Mouse (Mus musculus): ENCODE results near the gene Khk. TPM values are rescaled to one million over a fixed set of nuclear protein-coding genes. Genes with fewer than 3 reads are reported as not detected.

Khk gene
- polyA plus RNA-seq, 1 experiment from 2014 or later, result 9.2 TPM

DNA sequence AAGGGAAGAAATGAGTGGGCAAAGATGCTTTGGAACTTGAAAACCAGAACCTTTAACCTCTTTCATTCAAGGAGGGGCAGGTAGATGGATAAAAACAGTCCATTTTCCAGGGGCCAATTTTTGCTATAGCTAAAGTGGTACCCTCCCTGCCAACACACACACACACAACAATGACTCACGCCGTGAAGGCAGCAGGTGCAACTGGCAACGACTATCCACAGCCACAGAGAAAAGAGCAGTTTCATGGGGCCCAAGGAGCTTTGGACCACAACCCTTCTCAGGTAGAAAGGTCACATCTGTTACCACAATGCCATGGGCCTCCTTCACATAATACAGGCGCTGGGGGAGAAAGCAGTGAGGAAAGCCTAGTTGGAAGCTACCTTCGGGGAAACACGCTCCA, 34.5 kb downstream of the Khk start:
- Histone ChIP-seq H3K27me3 (ENCODE audit: control insufficient read depth, insufficient read depth, low read length) (no peaks in the 10 kb centered on the region), H3K4me3 (ENCODE audit: low read depth, low read length) (no peak overlapping the region), H3K4me2 (ENCODE audit: low read depth, low read length) (no peak overlapping the region), H3K36me3 (replicated peaks; ENCODE audit: control insufficient read depth, insufficient read depth, low read depth, low read length) (peaks cover 7% of the 10 kb centered on the region), H3K9me3 (replicated peaks; ENCODE audit: control insufficient read depth, low read length) (no peaks in the 10 kb centered on the region), H3K4me1 (ENCODE audit: control insufficient read depth, insufficient read depth, low read length) (peaks cover 8% of the 10 kb centered on the region), H3K27ac (replicated peaks; ENCODE audit: low read depth, low read length) (no peak overlapping the region), H3K9ac (replicated peaks; ENCODE audit: low read length) (no peak overlapping the region)
- DNase-seq (ENCODE audit: low spot score) (no peak), ATAC-seq (replicated peaks; ENCODE audit: insufficient number of reproducible peaks, low FRiP score, low TSS enrichment, low read depth) (no peak)
- WGBS, result 96% methylated on average over 6 of the region's 6 CpGs

DNA sequence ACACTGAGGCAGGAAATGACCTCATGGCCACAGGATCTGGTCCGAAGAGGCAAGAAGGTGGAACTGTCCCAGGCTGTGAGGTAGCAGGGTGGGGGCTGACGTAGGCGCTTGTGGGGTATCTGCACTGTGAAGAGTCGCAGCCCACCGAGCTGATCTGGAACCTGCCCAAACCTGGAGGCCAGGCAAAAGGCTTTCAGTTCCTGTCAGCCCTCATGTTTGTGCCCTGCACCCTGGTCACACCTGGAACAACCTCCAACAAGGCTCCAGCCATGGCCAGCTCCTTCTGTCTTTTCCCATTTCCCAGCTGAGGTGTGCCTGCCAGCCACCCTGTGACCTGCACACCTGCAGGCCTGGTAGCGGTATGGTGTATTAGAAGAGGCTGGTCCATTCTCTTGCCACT, 36.7 kb downstream of the Khk start:
- H3K4me1 ChIP-seq (ENCODE audit: control insufficient read depth, insufficient read depth, low read length), result peaks cover 8% of the 10 kb centered on the region
- no peak for ATAC-seq (replicated peaks; ENCODE audit: insufficient number of reproducible peaks, low FRiP score, low TSS enrichment, low read depth)
- H3K4me3 ChIP-seq (ENCODE audit: low read depth, low read length), result no peak overlapping the region
- H3K27ac ChIP-seq (replicated peaks; ENCODE audit: low read depth, low read length), result no peak overlapping the region
- 94% methylated on average over 6 of the region's 6 CpGs for WGBS
- peaks cover 4% of the 10 kb centered on the region for H3K36me3 ChIP-seq (replicated peaks; ENCODE audit: control insufficient read depth, insufficient read depth, low read depth, low read length)
- no peaks in the 10 kb centered on the region for H3K9me3 ChIP-seq (replicated peaks; ENCODE audit: control insufficient read depth, low read length)
- no peaks in the 10 kb centered on the region for H3K27me3 ChIP-seq (ENCODE audit: control insufficient read depth, insufficient read depth, low read length)
- DNase-seq (ENCODE audit: low spot score), result no peak
- H3K4me2 ChIP-seq (ENCODE audit: low read depth, low read length), result no peak overlapping the region
- no peak overlapping the region for H3K9ac ChIP-seq (replicated peaks; ENCODE audit: low read length)

- Histone ChIP-seq H3K36me3 (replicated peaks; ENCODE audit: control insufficient read depth, insufficient read depth, low read depth, low read length) (peaks cover 4% of the 10 kb centered on the region), H3K4me3 (ENCODE audit: low read depth, low read length) (peak overlapping the region; percentile 81), H3K9ac (replicated peaks; ENCODE audit: low read length) (peak overlapping the region; percentile 92), H3K4me1 (ENCODE audit: control insufficient read depth, insufficient read depth, low read length) (peaks cover 8% of the 10 kb centered on the region), H3K9me3 (replicated peaks; ENCODE audit: control insufficient read depth, low read length) (no peaks in the 10 kb centered on the region), H3K4me2 (ENCODE audit: low read depth, low read length) (peak overlapping the region; percentile 64), H3K27ac (replicated peaks; ENCODE audit: low read depth, low read length) (peak overlapping the region; percentile 67), H3K27me3 (ENCODE audit: control insufficient read depth, insufficient read depth, low read length) (no peaks in the 10 kb centered on the region)
- WGBS, result 31% methylated on average over 19 of the region's 19 CpGs
- ATAC-seq (replicated peaks; ENCODE audit: insufficient number of reproducible peaks, low FRiP score, low TSS enrichment, low read depth) (no peak), DNase-seq (ENCODE audit: low spot score) (no peak)
Observed at GRCm38 (mm10) chr5:30959198-30959854, 38.1 kb downstream of the Khk start.

GRCm38 (mm10) chr5:30959966-30960501, 38.8 kb downstream of the Khk start, which contains the start of gene Preb:
TSS of gene Preb (minus strand) at chr5:30960361.
- 0% methylated on average over 56 of the region's 56 CpGs for WGBS
- peak within 1 kb of the TSS; percentile 92 for H3K9ac ChIP-seq (replicated peaks; ENCODE audit: low read length)
- no peaks in the 10 kb centered on the region; the same call in 1 of the 2 replicates for H3K36me3 ChIP-seq (replicated peaks; ENCODE audit: control insufficient read depth, insufficient read depth, low read depth, low read length)
- no peaks in the 10 kb centered on the region for H3K9me3 ChIP-seq (replicated peaks; ENCODE audit: control insufficient read depth, low read length)
- ATAC-seq (replicated peaks; ENCODE audit: insufficient number of reproducible peaks, low FRiP score, low TSS enrichment, low read depth) (peak; percentile 95), DNase-seq (ENCODE audit: low spot score) (peak; percentile 99)
- H3K4me3 ChIP-seq (ENCODE audit: low read depth, low read length), result peak within 1 kb of the TSS; percentile 81
- H3K4me1 ChIP-seq (ENCODE audit: control insufficient read depth, insufficient read depth, low read length), result peaks cover 8% of the 10 kb centered on the region
- H3K27me3 ChIP-seq (ENCODE audit: control insufficient read depth, insufficient read depth, low read length), result no peaks in the 10 kb centered on the region
- peak within 1 kb of the TSS; percentile 67 for H3K27ac ChIP-seq (replicated peaks; ENCODE audit: low read depth, low read length)
- peak within 1 kb of the TSS; percentile 64 for H3K4me2 ChIP-seq (ENCODE audit: low read depth, low read length)

DNA sequence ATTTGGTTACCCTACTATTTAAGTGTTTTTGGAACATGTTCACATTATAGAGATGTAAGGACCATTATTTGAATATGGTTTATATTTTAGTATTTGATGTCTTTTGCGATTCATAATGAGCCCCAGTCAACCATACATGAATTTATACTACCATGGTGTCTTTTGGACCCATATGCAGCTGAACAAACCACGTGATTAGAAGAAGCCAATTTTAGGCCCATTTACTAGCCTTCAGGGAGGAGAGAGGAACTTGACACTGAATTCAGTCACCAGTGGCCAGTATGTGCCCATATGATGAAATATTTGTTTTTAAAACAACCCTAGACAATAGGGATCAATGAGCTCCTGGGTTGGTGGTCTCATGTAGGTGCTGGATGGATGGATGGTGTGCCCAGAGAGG, 39.6 kb downstream of the Khk start:
- no peak overlapping the region for H3K27ac ChIP-seq (replicated peaks; ENCODE audit: low read depth, low read length)
- H3K27me3 ChIP-seq (ENCODE audit: control insufficient read depth, insufficient read depth, low read length), result no peaks in the 10 kb centered on the region
- peaks cover 8% of the 10 kb centered on the region for H3K4me1 ChIP-seq (ENCODE audit: control insufficient read depth, insufficient read depth, low read length)
- no peak for ATAC-seq (replicated peaks; ENCODE audit: insufficient number of reproducible peaks, low FRiP score, low TSS enrichment, low read depth)
- no peak for DNase-seq (ENCODE audit: low spot score)
- H3K4me2 ChIP-seq (ENCODE audit: low read depth, low read length), result peak overlapping the region; percentile 43
- 90% methylated on average over 2 of the region's 2 CpGs for WGBS
- peak overlapping the region; percentile 81 for H3K4me3 ChIP-seq (ENCODE audit: low read depth, low read length)
- no peak overlapping the region; the same call in 1 of the 2 replicates for H3K9ac ChIP-seq (replicated peaks; ENCODE audit: low read length)
- H3K36me3 ChIP-seq (replicated peaks; ENCODE audit: control insufficient read depth, insufficient read depth, low read depth, low read length), result no peaks in the 10 kb centered on the region; the same call in 1 of the 2 replicates
- H3K9me3 ChIP-seq (replicated peaks; ENCODE audit: control insufficient read depth, low read length), result no peaks in the 10 kb centered on the region

GRCm38 (mm10) chr5:30961545-30962505, 40.6 kb downstream of the Khk start:
- Histone ChIP-seq H3K4me1 (ENCODE audit: control insufficient read depth, insufficient read depth, low read length) (peaks cover 8% of the 10 kb centered on the region), H3K9me3 (replicated peaks; ENCODE audit: control insufficient read depth, low read length) (no peaks in the 10 kb centered on the region), H3K4me2 (ENCODE audit: low read depth, low read length) (no peak overlapping the region), H3K9ac (replicated peaks; ENCODE audit: low read length) (no peak overlapping the region), H3K4me3 (ENCODE audit: low read depth, low read length) (no peak overlapping the region), H3K36me3 (replicated peaks; ENCODE audit: control insufficient read depth, insufficient read depth, low read depth, low read length) (no peaks in the 10 kb centered on the region; the same call in 1 of the 2 replicates), H3K27ac (replicated peaks; ENCODE audit: low read depth, low read length) (no peak overlapping the region), H3K27me3 (ENCODE audit: control insufficient read depth, insufficient read depth, low read length) (no peaks in the 10 kb centered on the region)
- ATAC-seq (replicated peaks; ENCODE audit: insufficient number of reproducible peaks, low FRiP score, low TSS enrichment, low read depth) (no peak), DNase-seq (ENCODE audit: low spot score) (no peak)
- 84% methylated on average over 10 of the region's 10 CpGs for WGBS

GRCm38 (mm10) chr5:30963916-30964315, 42.7 kb downstream of the Khk start:
- no peaks in the 10 kb centered on the region for H3K27me3 ChIP-seq (ENCODE audit: control insufficient read depth, insufficient read depth, low read length)
- H3K4me3 ChIP-seq (ENCODE audit: low read depth, low read length), result no peak overlapping the region
- no peak overlapping the region for H3K9ac ChIP-seq (replicated peaks; ENCODE audit: low read length)
- H3K4me2 ChIP-seq (ENCODE audit: low read depth, low read length), result no peak overlapping the region
- no peaks in the 10 kb centered on the region for H3K36me3 ChIP-seq (replicated peaks; ENCODE audit: control insufficient read depth, insufficient read depth, low read depth, low read length)
- H3K27ac ChIP-seq (replicated peaks; ENCODE audit: low read depth, low read length), result no peak overlapping the region
- H3K9me3 ChIP-seq (replicated peaks; ENCODE audit: control insufficient read depth, low read length), result no peaks in the 10 kb centered on the region
- ATAC-seq (replicated peaks; ENCODE audit: insufficient number of reproducible peaks, low FRiP score, low TSS enrichment, low read depth), result no peak
- H3K4me1 ChIP-seq (ENCODE audit: control insufficient read depth, insufficient read depth, low read length), result peaks cover 3% of the 10 kb centered on the region; the same call in 1 of the 2 replicates
- WGBS, result 83% methylated on average over 3 of the region's 3 CpGs
- no peak for DNase-seq (ENCODE audit: low spot score)

Measured in embryonic facial prominence, embryonic 11.5 days (tissue).